Mouse (Mus musculus): ENCODE measurements around the gene Glo1.

DNA sequence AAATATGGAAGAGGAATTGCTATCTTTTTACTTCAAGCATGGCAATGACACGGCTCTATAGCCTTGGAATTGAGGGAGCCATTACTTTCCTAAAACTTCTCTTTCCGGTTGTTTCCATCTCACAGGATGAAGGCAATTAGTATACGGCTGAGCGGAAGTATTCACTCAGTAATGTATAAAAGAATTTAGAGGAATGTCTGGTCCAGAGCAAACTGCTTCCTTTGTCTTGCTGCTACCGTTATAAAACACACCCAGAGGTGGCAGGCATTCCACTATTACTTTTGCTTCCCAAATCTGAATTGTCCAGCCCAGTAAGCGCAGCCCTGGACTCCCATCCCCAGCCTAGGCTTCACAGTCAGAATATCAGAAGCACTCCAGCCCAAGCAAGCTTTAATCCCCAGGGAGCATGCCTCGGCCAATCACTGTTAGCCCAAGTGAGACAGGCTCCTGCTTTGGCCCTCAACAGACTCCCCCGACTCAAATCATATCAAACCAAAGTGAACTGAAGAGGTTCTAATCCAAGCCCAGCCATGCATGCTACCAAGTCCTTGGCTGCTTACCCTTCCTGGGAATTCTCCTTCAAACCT, 18.7 kb downstream of the Glo1 start:
- no peak for TF ChIP-seq CTCF (IDR thresholded peaks at IDR 0.05; ENCODE audit: low read depth)
- no peak for TF ChIP-seq EP300 (IDR thresholded peaks at IDR 0.05; ENCODE audit: low read depth)
